Mouse (Mus musculus) urinary bladder, adult 18-20 months (tissue): ENCODE measurements around the gene Tax1bp3.

Experiments
- DNase-seq, 2 experiments: peaks; one replicate each; pipeline ENCODE4 v3.0.0; 2022; ENCODE audit warnings: low spot score in 2 of 2, mixed read lengths in 2 of 2

Tax1bp3 gene

DNA sequence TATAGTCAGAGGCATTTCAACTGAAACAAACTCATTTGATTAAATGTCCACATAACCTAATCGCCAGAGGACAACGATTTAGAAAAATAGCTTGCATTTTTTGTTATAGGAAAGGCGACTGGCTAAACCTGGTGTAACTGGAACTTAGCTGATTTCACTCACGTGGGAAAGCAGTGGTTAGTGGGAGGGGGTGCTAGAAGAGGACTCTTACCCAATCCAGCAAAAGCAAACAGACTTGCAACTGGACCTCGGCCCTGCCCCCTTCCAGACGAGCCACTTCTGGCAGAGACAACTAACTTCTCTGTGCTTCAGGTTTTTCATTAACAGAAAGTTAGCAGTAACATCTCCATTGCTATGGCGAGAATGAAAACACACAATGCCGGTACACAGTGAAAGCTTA lies 1.3 kb upstream of the Tax1bp3 start:
- DNase-seq: no peak

DNA sequence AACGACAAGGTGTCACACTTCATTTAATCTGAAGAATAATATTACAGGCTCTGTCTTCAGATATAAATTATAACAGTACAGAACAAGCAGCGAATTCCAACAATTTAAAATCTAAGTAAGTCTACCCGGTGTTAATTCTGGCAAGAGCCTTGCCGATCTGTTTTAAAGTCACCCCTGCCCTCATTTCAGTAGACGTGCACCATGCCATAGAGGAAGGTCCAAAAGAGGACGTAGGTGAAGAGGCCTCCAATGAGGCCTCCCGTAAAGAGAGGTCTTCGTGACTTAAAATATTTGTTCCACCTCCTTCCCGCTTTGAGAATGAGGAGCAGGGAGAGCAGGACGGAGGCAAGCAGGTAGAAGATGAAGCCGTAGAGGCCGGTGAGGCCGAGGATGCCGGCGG lies 697 bp upstream of the Tax1bp3 start:
- no peak for DNase-seq

DNA sequence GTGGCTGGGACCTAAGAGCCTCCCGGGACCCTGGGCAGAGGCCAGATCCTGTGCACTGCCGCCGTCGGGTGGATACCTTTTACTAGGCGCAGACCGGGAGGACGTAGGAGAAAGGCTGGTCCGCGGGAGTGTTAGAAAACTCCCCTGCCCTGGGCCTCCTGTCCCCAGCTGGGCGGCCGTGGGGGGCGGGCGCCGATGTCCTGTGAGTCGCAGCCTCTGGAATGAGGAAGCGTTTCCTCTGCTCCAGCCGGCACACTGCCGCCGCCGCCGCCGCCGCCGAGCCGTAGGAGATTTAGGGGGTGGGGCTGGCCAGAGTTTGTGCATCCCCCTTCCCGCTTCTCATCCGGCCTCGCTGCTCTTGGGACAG lies 609 bp downstream of the Tax1bp3 start:
- peak; percentile 77 to 85 for DNase-seq

DNA sequence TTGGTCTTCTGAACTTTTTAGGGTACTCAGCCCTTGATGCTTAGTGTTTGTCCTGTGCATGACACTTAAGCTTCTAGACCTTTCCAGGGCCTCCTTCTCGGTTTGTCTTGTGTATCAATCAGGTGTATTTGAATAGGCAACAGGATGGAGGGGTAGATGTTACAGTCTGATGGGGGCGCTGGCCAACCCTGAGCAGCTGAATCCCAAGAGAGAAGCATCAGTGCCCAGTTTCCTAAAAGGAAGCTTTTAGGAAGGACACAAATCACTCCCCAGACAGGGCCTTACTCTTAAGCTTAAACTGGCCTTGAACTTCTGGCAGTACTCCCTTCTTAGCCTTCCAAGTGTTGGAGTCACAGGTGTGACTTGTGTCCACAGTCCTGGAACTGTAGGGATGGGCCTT lies 1.0 kb downstream of the Tax1bp3 start:
- no peak for DNase-seq

DNA sequence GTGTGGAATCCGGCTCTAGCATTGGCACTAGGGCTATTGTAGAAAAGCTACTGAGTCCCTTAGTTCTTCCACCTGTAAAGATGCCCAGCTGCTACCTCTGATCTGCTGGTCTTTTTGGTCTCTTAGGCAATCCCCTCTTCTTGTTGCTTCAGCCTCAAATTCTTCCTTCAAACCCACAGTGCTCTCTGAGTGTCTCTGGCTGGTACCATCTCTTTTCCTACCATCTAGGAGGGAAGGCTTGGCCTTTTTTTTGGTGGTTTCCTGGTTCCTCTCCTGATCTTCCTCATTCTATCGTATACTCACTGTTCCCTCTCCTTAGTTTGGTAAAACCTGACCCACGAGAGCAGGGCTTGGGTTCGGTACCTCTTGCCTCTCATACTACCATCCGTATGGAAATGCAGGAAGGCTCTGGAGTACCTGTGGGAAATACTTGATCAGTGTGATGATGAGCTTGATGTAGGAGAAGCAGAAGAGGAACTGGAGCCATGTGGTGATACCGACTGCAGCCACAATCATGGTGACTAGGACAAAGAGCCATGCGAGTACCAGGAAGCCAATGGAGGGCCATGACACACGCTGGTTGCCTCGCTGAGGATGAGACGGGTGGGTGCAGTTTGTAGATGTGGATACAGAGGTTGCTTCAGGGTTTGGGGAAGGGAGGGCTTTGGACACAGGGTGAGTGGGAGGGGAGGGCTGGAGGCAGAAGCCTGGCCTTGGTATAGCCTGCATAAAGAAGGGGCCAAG lies 9.2 kb downstream of the Tax1bp3 start:
- DNase-seq: no peak

DNA sequence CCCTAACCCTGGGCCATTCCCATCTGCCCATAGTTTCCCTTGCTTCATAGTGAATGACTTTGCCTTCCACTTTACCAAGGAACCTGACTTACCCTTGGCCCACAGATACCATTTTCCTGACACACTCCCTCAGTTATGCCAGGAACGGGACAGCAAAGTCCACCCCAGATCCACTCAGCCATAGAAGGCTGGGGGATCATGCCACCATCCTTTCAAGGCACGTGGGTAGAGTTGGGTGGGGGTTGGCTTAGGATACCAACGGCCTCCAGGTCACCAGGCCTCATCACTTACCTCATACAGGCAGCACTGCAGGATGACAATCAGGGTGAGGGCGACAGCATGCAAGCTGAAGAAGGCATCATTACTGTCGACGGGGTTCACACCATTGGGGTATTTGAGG lies 10.3 kb downstream of the Tax1bp3 start:
- DNase-seq: no peak

DNA sequence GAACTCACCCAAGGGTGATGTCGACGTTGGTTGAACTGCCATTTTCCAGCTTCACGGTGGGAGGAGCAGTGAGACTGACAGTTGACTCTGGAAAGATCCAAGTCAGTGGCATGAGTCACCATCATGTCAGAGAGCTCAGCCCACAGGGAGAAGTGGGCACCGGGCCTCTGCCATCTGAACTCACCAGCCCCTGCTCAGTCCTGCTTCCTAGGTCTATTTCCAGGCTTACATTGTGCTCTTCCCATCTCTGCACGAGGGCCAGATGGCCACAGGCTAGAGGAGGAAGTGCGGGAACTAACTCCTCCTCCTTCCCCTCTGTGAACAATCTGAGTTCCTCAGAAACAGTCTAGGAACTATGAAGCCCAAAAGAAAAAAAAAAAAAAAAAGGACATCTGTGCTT lies 16.2 kb downstream of the Tax1bp3 start:
- no peak for DNase-seq

DNA sequence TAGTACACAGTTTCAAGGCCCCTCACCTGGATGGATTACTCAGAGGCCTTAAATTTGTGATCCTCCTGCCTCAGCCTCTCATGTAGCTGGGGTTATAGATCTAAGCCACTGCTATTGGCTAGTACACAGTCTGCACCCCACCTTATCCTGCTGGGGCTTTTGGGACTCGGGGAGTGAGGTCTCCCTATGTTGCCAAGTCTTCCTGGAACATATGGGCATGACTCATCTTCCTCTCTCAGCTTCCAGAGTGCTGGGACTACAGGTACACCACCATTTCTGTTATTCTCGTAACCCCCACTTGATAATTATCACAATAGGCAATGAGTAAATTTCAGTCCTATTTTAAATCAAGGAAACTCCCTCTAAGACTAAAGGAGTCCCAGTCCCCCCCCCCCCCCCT lies 17.6 kb downstream of the Tax1bp3 start:
- DNase-seq: no peak

DNA sequence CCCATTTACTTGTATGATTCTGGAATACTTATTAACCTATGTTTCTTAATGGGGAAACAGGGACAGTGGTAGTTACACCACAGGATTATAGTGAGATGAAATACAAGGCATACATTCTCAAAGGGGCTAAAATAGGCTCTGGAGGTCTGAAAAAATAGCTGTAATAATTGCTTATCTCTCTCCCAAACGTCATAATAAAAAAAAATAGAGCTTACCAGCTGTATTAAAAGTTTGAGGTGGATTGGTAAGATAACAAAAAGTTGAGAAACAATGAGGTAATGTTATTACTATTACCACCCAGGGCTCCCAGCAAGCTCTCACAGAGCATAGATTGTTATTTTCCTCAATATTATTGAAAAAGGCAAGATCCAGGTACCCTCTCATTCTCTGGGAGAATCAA lies 21.3 kb downstream of the Tax1bp3 start:
- no peak for DNase-seq

DNA sequence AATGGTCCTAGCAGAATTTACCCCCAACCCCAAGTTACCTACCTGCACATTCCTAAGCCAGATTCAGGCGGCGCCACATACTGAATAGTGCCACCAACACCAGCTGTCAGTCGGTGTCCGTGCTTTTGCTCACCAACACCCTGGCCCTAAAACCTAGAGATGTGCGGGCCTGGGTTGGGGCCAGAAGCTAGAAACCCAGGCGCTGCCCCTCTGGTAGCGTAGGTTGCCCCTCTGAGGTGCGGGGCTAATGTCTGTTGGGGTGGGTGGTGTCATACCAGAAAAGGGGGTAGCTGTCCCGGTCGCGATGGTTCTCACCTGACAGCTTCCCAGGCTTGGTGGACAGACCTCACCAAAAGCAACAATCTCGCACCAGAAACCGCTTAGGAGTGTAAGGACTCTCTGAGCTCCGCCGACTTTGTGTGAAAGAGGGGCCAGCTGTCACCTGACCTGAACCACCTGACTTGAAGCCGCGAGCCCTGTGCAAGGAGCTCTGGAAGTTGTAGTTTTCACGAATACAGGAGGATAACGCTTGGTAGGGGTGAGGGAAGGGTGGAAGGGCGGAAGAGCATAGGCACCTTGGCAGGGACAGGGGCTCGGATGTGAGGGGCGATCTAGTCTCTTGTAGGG lies 21.8 kb downstream of the Tax1bp3 start, which contains the start of gene Ctns:
Gene Ctns, minus strand, starts transcription at position 440 of the 627 bp plus-strand sequence.
- DNase-seq: peak in 1 of 2 experiments; percentile 81

DNA sequence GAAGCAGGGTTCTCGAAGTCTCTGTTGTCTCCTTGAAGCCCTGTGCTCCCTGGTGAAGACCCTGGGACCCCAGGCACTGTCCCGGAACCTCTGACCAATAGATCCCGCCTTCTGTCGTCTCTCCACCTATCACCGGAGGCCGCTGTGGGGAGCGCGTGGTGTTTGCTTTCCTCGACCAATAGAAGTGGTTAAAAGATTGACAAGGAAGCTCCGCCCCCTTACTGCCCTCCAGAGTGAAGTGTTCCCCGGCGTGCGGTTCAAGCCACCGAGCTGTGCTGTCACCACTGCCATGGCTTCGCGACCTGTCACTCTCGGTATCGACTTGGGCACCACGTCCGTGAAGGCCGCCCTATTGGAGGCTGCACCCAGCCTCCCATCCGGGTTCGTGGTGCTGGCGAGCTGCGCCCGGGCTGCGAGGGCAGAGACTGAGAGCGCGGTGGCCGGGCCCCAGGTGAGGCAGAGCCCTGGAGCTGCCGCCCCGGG lies 22.4 kb downstream of the Tax1bp3 start, which contains the start of gene Shpk:
Gene Shpk, plus strand, starts transcription at position 231 of the 483 bp plus-strand sequence.
- peak; percentile 90 for DNase-seq

DNA sequence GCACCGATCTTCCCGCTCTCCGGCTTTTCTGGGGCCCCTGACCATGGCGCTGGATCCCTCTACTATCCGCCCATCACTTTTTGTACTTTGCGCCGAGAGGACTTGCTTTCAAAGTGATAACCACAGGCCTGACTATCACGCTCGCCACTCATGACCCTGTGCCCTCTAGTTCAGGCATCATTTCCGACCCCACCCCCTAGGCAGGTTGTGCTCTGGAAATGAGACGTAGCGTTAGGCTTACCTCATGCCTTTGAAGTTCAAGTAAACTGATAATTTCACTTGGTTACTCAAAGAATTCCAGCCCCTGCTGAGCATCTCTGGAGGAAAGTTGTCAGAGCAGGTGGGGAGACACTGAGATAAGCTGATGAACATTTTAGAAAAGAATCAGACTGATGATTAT lies 23.0 kb downstream of the Tax1bp3 start:
- DNase-seq: no peak

DNA sequence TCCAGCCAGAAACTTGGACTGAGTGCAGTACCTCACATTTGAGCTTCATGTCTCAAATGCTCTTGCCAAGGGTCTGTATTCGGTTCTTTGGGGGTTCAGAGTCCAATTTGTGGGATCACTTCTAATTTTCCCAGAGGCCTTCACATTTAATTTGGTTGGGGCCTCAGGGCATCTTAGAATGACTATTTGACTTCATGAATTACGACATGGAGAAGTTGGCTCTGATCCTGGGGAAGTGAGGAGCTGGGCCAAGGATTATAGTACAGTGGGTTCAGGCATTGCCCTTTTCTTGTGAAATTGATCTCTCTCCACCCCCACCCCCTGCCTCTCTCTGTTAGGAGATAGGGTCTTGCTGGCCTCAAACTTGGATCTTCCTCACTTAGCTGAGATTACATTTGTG lies 24.1 kb downstream of the Tax1bp3 start:
- DNase-seq: no peak

DNA sequence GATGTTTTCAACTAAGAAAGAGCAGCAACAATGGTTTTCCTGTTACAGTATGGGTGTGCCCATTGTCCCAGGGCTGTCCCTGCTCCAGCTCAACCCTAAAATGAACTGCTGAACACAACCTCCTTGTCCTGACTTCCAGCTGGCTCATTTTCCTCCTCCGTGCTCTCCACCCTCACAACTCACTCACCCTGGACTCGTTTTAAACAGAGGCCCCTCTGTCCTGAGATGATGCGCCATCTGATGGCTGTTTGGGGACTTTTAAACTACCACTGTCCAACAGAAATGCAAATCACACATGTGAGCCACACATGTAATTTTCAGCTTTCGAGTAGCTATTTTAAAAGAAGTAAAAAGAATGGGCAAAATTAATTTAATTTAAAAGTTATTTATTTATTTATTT lies 24.7 kb downstream of the Tax1bp3 start:
- DNase-seq: no peak

DNA sequence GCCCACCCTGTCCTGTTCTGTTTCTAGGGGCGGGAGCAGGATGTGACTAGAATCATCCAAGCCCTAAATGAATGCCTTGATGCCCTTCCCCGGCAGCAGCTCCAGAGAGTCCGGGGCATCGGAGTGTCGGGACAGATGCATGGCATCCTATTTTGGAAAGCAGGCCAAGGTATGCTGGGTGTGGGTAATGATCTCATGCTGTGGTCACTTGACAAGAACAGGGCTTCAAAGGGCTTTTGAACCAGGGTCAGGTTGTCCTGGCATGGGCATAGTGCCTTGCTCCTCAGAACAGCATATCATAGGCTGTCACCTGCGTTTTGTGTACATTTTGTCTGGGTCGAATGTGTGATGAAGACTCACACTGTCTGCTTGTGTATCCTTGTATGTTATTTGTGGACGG lies 27.0 kb downstream of the Tax1bp3 start:
- DNase-seq: no peak

DNA sequence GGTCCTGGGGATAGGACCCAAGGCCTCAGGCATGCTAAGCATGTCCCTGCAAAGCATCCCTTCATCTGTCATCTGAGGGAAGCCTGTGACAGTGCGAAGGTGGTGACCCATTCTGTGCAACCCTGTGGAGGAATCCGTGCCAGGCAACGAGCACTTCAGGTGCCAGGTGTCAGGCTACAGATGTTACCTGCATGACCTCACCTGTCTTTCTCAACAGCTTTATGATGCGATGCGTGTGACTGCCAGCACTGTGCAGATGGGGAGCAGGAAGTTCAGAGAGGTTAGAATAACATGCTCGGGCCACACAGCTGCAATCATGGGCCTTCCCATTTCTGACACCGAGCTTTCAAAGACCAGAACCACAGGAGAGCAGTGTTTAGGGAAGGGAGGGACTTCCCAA lies 28.3 kb downstream of the Tax1bp3 start:
- DNase-seq: no peak

DNA sequence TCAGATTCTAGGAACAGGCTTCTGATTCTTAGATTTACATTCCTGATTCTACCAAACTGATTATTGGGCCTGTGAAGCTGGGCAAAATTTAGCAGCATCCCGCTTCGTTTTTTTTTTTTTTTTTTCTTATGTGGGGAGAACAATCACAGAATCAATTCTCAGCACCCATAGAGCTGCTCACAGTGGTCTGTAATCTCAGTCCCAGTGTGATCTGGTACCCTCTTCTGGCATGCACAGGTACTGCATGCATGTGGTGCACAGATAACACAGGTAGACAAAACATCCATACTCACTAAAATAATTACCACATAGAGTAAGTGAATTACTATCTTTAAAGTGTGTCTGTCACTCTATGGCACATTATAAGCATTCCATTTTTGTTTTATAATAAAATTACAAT lies 30.7 kb downstream of the Tax1bp3 start:
- no peak for DNase-seq

DNA sequence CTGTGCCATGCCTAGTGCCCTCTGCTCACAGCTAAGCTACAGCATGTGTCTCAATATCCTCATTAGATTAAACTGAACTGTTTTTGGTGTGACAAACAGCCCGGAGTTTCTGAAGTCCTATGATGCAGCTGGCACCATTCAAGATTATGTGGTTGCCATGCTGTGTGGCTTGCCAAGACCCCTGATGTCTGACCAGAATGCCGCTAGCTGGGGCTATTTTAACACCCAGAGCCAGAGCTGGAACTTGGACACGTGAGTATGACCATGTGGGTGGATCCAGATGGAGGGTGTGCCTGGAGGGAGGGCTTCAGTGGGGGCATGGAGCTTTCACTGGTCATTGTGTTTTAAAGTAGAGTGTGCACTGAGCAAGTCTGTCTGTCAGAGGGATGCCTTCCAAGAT lies 37.1 kb downstream of the Tax1bp3 start:
- no peak for DNase-seq

DNA sequence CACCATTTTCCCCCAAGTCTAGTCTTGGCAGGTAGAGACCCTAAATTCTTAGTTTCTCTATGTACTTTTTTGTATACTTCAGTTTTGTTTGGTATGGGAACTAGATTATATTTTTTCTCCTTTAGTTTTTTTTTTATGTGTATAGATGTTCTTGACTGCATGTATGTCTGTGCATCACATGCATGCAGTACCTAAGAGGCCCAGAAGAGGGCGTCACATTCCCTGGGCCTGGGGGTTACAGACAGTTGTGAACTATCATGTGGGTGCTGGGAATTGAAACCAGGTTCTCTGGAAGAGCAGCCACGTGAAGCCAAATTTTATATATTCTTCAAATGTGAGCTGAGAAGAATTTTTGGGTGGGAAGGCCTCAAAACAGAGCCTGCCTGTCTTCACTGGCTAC lies 42.8 kb downstream of the Tax1bp3 start:
- no peak for DNase-seq

DNA sequence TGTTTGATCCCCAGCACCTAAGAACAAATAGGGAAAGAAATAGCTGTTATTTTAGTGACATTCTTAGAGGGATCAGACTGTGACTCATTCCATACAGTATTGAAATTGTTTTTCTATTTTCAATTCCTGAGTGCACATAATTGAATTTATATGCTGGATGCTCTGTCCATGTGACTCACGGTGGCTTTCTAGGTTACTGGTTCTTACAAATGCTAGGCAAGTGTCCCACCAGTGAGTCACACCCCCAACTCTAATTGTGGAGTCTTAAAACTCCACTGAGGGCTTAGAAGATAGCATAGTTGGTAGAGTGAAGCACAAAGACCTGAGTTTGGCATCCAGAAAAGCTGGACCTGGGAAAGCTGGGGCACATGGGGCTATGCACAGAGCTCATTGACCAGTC lies 43.8 kb downstream of the Tax1bp3 start:
- no peak for DNase-seq

DNA sequence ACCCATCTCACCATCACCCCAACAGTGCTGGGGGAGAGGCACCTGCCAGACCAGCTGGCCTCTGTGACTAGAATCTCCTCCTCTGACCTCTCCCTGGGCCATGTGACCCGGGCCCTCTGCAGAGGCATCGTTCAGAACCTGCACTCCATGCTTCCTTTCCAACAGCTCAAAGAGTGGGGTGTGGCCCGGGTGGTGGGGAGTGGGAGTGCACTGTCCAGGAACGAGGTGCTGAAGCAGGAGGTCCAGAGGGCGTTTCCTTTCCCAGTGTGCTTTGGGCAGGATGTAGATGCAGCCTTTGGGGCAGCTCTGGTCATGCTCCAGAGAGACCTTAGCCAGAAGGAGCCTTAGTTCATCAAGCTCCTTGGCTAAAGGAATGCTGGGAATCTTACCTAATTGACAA lies 46.0 kb downstream of the Tax1bp3 start:
- no peak for DNase-seq

DNA sequence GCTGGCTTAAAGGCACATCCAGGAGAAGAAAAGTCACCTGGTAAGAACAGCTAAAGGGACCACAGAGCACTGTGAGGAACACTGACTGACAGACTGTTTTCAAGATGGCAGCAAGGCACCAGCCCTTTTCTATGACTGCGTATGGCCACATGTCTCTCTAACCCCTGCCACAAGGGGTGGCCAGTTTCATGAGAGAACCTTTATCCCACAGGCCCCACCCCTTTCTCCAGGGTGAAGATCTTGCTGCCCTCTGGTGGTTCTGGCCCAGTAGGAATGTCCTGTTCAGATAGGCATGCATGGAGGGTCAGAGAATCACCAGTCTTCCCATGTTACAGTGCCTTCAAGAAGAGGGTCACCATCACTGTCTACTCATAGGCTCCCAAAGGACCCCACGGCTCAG lies 47.1 kb downstream of the Tax1bp3 start:
- peak in 1 of 2 experiments; percentile 7 for DNase-seq

DNA sequence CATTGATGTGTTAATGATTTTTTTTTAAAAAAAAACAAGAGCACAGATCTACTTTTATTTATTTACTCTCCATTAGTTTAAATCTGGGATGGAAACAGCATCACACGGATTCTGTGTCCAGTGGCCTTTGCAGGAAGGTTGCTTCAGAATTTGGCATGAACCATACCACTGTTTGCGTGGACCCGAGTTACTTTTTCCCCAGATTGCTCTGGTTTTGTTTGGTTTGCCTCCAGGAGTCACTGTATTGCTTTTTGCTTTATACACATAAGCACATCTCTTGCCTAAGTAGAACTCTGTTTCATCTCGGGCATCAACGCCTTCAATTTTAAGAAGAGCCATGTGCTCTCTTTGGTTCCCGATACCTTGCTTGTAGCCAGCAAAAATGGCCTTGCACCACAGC lies 49.0 kb downstream of the Tax1bp3 start:
- DNase-seq: no peak
